Mouse (Mus musculus) intestine, embryonic 16.5 days (tissue): Measurements from ENCODE around the gene Dnajb4. TPM values are rescaled to one million over a fixed set of nuclear protein-coding genes. Genes with fewer than 3 reads are reported as not detected.

Experiments used
- ATAC-seq: fragments of 200-750 bp; cut with Nextera tagmentation; 2 replicates; pipeline ENCODE4 v1.8.0; 2017; ENCODE audit warnings: moderate TSS enrichment, moderate library complexity
- H3K27ac ChIP-seq: fragments of 300-500 bp; sonication (generic); 2 replicates; pipeline ENCODE4 v1.5.1; 2014; ENCODE audit warnings: mild to moderate bottlenecking, low read length
- H3K27me3 ChIP-seq: fragments of 300-500 bp; sonication (generic); replicated peaks from 2 replicates; pipeline ENCODE4 v1.6.1; 2014; ENCODE audit warnings: low read length, control low read depth, mixed read lengths; ENCODE audit not compliant: control insufficient read depth, insufficient read depth
- H3K36me3 ChIP-seq: fragments of 300-500 bp; sonication (generic); 2 replicates; pipeline ENCODE4 v1.6.1; 2014; ENCODE audit warnings: low read length, control low read depth; ENCODE audit not compliant: control insufficient read depth, insufficient read depth
- H3K4me1 ChIP-seq: fragments of 300-500 bp; sonication (generic); 2 replicates; pipeline ENCODE4 v1.6.1; 2014; ENCODE audit warnings: low read length, control low read depth, mixed read lengths; ENCODE audit not compliant: control insufficient read depth, insufficient read depth
- H3K4me2 ChIP-seq: fragments of 300-500 bp; sonication (generic); 2 replicates; pipeline ENCODE4 v1.6.1; 2014; ENCODE audit warnings: low read depth, low read length, control low read depth
- H3K4me3 ChIP-seq: fragments of 300-500 bp; sonication (generic); 2 replicates; pipeline ENCODE4 v1.5.1; 2014; ENCODE audit warnings: mild to moderate bottlenecking, low read length
- H3K9ac ChIP-seq: fragments of 300-500 bp; sonication (generic); 2 replicates; pipeline ENCODE4 v1.6.1; 2014; ENCODE audit warnings: low read depth, low read length
- H3K9me3 ChIP-seq: fragments of 300-500 bp; sonication (generic); 2 replicates; pipeline ENCODE4 v1.6.1; 2016; ENCODE audit warnings: low read length, control low read depth; ENCODE audit not compliant: control insufficient read depth
- WGBS: fragments of 180-500 bp; shearing (Covaris S2); extraction: QIAGEN DNeasy Blood & Tissue Kit; methylation state at CpG from one replicate; pipeline ENCODE4 v1.1.7; 2014; 5-methylcytosine and 5-hydroxymethylcytosine counted together
- polyA plus RNA-seq: library from polyadenylated mRNA; unstranded; fragments of >200 nt; fragmentation: Nextera tagmentation; extraction: Ambion mirVana; gene quantifications from 2 replicates; pipeline ENCODE4 v1.2.1, GENCODE M21; 2015

Gene Dnajb4
- polyA plus RNA-seq, 1 experiment from 2014 or later: 23.2 TPM

DNA sequence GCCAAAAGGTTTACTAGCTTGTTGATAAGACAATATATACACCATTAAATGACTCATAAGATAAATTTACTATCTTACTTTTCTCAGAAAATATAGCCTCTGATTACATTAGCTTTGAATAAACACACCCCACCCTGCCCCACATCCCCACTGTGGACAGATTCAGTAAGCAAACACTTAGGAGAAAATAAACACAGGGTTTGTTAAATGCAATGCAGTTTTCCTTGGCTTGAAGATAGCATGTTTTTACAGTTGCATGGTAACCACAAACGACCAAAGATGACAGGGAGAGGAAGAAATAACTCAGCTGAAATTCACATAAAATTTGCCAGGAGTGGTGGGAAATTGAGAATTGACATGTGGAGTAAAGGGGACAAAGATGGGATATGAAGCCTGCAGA, 39.7 kb downstream of the Dnajb4 start:
- WGBS: 20% methylated on average over 1 of the region's 1 CpGs
- H3K4me3 ChIP-seq: no peak overlapping the region
- H3K9ac ChIP-seq: no peak overlapping the region
- peaks cover 30% of the 10 kb centered on the region for H3K4me1 ChIP-seq
- H3K36me3 ChIP-seq: no peaks in the 10 kb centered on the region
- no peak overlapping the region for H3K27ac ChIP-seq
- no peaks in the 10 kb centered on the region for H3K9me3 ChIP-seq
- peaks cover 3% of the 10 kb centered on the region; the same call in 1 of the 2 replicates for H3K27me3 ChIP-seq
- ATAC-seq: no peak
- no peak overlapping the region for H3K4me2 ChIP-seq

DNA sequence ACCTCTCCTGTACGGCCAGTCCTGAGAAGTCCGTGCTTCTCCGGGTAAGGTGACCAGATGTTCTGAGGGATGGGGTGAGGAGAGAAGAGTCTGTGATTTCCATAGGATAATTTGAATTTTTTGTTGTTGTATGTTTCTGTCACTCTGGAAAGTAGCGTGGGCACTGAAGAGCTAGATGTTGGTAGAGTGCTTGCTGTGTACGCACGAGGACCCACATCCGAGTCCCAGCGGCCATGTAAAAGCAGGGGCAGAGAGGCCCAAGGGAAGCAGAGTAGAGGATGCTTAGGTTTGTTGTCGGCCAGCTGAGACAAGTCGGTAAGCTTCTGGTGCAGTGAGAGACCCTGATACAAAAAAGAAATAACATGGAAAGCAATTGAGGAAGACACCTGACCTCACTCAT, 42.1 kb downstream of the Dnajb4 start:
- Histone ChIP-seq H3K27ac (no peak overlapping the region), H3K27me3 (peaks cover 3% of the 10 kb centered on the region; the same call in 1 of the 2 replicates), H3K9me3 (no peaks in the 10 kb centered on the region), H3K9ac (no peak overlapping the region), H3K4me1 (peaks cover 34% of the 10 kb centered on the region), H3K36me3 (no peaks in the 10 kb centered on the region), H3K4me2 (no peak overlapping the region), H3K4me3 (no peak overlapping the region)
- WGBS: 93% methylated on average over 10 of the region's 10 CpGs
- ATAC-seq: no peak

DNA sequence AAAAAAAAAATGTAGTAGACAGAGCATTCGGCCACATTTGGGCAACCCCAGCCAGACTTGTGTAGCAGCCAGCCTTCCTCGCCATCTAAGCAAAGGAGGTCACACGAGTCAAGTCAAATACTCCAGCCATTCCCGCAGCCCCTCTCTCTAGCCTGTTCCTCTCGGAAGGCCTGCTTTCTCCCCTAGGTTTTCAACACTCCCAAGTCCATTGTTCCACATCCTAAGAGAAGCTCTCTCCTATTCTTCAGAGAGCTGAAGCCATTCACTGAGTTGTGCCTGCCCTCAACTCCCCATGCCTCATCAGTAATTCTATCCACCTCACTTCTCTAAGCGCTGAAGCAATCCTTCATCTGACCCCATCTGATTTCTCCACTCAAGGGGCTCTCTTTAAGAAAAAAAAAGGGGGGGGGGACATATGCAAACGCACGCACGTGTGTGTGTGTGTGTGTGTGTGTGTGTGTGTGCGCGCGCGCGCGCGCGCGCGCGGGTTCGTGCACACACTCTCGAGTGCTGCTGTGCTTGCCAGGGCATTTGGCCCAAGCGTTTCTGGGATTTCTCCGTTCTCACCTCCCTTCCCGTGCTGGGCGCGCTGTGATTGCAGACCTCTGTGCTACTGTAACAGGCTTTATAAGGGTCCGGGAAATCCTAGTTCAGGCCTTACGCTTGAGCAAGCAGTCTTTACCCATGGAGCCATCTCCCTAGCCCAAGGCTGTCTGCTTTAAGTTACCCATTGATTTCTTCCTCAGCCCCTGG, 43.2 kb downstream of the Dnajb4 start:
- WGBS: 27% methylated on average over 29 of the region's 29 CpGs
- Histone ChIP-seq H3K27ac (no peak overlapping the region), H3K4me1 (peaks cover 29% of the 10 kb centered on the region), H3K9ac (no peak overlapping the region; the same call in 1 of the 2 replicates), H3K4me3 (peak overlapping the region; percentile 23), H3K9me3 (no peaks in the 10 kb centered on the region), H3K4me2 (peak overlapping the region; percentile 88), H3K27me3 (peaks cover 3% of the 10 kb centered on the region; the same call in 1 of the 2 replicates), H3K36me3 (0 out of 2 replicates have a peak, but pooled peaks cover 3% of the 10 kb centered on the region)
- ATAC-seq: no peak

GRCm38 (mm10) chr3:152166099-152166423, 44.0 kb downstream of the Dnajb4 start, which contains the start of gene Gipc2:
Gene Gipc2 (minus strand): TSS chr3:152166230.
- Histone ChIP-seq H3K9ac (peak within 1 kb of the TSS; percentile 73), H3K27ac (peak within 1 kb of the TSS; percentile 87), H3K4me3 (peak within 1 kb of the TSS; percentile 65), H3K27me3 (peaks cover 3% of the 10 kb centered on the region; the same call in 1 of the 2 replicates), H3K4me1 (peaks cover 28% of the 10 kb centered on the region), H3K9me3 (no peaks in the 10 kb centered on the region), H3K4me2 (peak within 1 kb of the TSS; percentile 88), H3K36me3 (0 out of 2 replicates have a peak, but pooled peaks cover 3% of the 10 kb centered on the region)
- ATAC-seq: peak; percentile 76
- 17% methylated on average over 10 of the region's 10 CpGs for WGBS

DNA sequence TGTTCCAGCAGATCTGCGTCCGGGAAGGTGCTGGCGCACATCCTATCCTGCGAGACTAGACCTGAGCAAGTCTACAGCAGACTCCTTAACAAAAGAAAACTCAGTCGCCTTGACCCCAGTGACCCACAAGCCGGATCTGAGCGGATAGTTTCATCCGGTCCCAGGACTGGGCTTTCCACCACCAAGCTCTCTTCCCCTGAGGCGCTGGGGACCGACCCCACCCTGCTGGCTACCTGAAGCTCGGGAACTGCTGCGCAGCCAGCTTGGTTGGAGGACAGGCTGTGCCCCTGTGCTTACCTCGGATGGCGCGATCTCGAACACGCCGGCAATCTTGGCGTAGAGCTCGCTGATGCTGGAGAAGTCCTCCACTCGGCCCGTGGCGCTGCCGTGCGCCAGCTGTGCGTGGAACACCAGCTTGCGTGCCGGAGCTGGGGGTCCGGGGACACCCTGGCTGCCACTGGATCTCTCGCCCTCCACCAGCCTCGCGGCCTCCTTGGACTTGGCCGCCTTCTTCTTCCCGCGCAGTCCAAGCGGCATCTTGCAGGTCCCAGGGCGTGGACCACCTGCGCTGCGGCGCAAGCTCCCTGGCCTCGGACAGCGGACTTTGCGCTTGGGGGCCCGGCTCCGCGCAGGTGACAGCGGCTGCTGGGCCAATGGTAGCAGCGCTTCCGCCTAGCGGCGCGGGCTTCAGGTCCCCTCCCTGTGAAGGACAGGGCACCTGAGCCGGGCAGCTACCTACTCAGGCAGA, 44.6 kb downstream of the Dnajb4 start:
- peak; percentile 93 for ATAC-seq
- peak overlapping the region; percentile 87 for H3K27ac ChIP-seq
- peaks cover 23% of the 10 kb centered on the region for H3K4me1 ChIP-seq
- H3K36me3 ChIP-seq: 0 out of 2 replicates have a peak, but pooled peaks cover 3% of the 10 kb centered on the region
- no peaks in the 10 kb centered on the region for H3K9me3 ChIP-seq
- 3% methylated on average over 53 of the region's 53 CpGs for WGBS
- H3K4me2 ChIP-seq: peak overlapping the region; percentile 88
- peak overlapping the region; percentile 65 for H3K4me3 ChIP-seq
- peak overlapping the region; percentile 73 for H3K9ac ChIP-seq
- peaks cover 3% of the 10 kb centered on the region; the same call in 1 of the 2 replicates for H3K27me3 ChIP-seq

- Histone ChIP-seq H3K9ac (peak overlapping the region; percentile 73), H3K9me3 (no peaks in the 10 kb centered on the region), H3K36me3 (0 out of 2 replicates have a peak, but pooled peaks cover 3% of the 10 kb centered on the region), H3K4me2 (peak overlapping the region; percentile 88), H3K27ac (peak overlapping the region; percentile 87), H3K4me1 (peaks cover 23% of the 10 kb centered on the region), H3K27me3 (peaks cover 3% of the 10 kb centered on the region; the same call in 1 of the 2 replicates), H3K4me3 (peak overlapping the region; percentile 65)
- ATAC-seq: peak; percentile 61; the same call in 1 of the 2 replicates
- WGBS: 35% methylated on average over 9 of the region's 9 CpGs
Measured at GRCm38 (mm10) chr3:152165014-152165350, 45.1 kb downstream of the Dnajb4 start.

- H3K9me3 ChIP-seq: no peaks in the 10 kb centered on the region
- ATAC-seq: no peak
- WGBS: 64% methylated on average over 8 of the region's 8 CpGs
- 0 out of 2 replicates have a peak, but pooled peaks cover 3% of the 10 kb centered on the region for H3K36me3 ChIP-seq
- peak overlapping the region; percentile 10; the same call in 1 of the 2 replicates for H3K4me3 ChIP-seq
- H3K27me3 ChIP-seq: peaks cover 3% of the 10 kb centered on the region; the same call in 1 of the 2 replicates
- H3K4me1 ChIP-seq: peaks cover 31% of the 10 kb centered on the region
- no peak overlapping the region for H3K27ac ChIP-seq
- H3K4me2 ChIP-seq: peak overlapping the region; percentile 38; the same call in 1 of the 2 replicates
- H3K9ac ChIP-seq: no peak overlapping the region
Measured at GRCm38 (mm10) chr3:152163320-152163719, 46.8 kb downstream of the Dnajb4 start.

DNA sequence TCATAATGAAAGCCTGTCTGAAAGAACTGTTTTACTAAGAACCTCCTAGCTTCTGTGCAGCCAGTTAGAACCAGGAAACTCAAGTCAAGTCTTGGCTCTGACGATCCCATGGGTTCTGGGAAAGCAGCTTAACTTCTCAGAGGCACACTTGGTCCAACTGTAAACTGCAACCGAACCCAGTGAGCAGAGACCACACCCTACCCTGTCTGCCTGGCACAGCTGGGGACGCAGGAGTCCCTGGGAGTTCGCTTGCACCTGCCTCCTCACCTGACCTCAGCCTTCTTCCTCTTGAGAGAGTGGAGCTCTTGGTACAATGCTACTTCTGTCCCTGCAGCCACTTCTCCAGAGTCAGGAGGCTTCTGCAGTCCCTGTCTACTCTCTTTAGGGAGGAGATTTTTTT, 49.5 kb downstream of the Dnajb4 start:
- 0 out of 2 replicates have a peak, but pooled peaks cover 3% of the 10 kb centered on the region for H3K36me3 ChIP-seq
- H3K4me3 ChIP-seq: no peak overlapping the region
- H3K9ac ChIP-seq: no peak overlapping the region
- 0 out of 2 replicates have a peak, but pooled peaks have one; percentile 41 for ATAC-seq
- H3K27ac ChIP-seq: no peak overlapping the region
- H3K4me2 ChIP-seq: no peak overlapping the region
- no peaks in the 10 kb centered on the region for H3K9me3 ChIP-seq
- peaks cover 20% of the 10 kb centered on the region; the same call in 1 of the 2 replicates for H3K4me1 ChIP-seq
- H3K27me3 ChIP-seq: peaks cover under 1% of the 10 kb centered on the region; the same call in 1 of the 2 replicates
- 56% methylated on average over 4 of the region's 4 CpGs for WGBS

DNA sequence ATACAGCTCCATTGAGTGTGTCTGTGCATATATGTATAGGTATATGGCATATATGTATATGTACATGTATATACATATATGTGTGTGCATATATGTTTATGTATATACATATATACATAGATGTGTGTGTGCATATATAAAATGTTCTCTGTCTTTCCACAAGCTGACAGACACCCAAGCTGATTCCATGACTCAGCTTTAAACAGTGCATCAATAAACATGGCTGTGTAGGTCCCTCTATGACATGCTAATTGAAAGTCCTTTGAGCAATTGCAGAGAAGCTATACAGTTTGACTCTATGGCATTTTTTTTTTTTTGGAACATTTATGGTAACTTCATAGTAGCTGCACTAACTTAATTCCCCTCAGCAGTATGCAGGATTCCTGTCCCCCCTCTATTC, 50.8 kb downstream of the Dnajb4 start:
- H3K27me3 ChIP-seq: no peaks in the 10 kb centered on the region
- H3K27ac ChIP-seq: no peak overlapping the region
- peaks cover 20% of the 10 kb centered on the region; the same call in 1 of the 2 replicates for H3K4me1 ChIP-seq
- H3K4me2 ChIP-seq: no peak overlapping the region
- H3K9ac ChIP-seq: no peak overlapping the region
- H3K4me3 ChIP-seq: no peak overlapping the region
- H3K9me3 ChIP-seq: no peaks in the 10 kb centered on the region
- 0 out of 2 replicates have a peak, but pooled peaks cover 3% of the 10 kb centered on the region for H3K36me3 ChIP-seq
- ATAC-seq: no peak
